Mouse (Mus musculus) testis, adult 2 months (tissue): Measurements from ENCODE around the gene 1700014D04Rik.

ENCODE experiments used
- CTCF ChIP-seq: fragments of 200-500 bp; IDR thresholded peaks from 2 replicates; pipeline ENCODE4 v1.5.1; 2012; ENCODE audit warnings: low read depth, mild to moderate bottlenecking, inconsistent platforms, low read length, moderate library complexity; ENCODE audit not compliant: control insufficient read depth, insufficient read depth, insufficient replicate concordance
- POLR2A ChIP-seq: fragments of 200-500 bp; IDR thresholded peaks from 2 replicates; pipeline ENCODE4 v1.6.1; 2012; ENCODE audit warnings: low read depth, mild to moderate bottlenecking, inconsistent platforms, low read length, moderate library complexity; ENCODE audit not compliant: control insufficient read depth

DNA sequence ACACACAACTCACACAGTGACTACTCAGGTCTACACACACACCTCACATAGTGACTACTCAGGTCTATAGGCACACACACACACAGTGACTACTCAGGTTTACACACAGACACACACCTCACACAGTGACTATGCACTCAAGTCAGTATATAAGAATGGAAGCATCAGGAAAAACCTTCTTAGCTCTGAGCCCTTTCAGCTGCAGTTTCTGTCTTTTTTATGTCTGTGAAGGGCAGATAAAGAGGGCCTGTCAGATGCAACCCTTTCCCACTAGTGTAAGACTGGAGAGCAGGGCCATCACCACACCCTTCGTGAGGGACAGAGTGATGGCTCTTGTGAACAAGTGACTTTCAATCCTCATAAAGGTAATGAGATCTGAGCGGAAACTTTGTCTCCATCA, 8.1 kb downstream of the 1700014D04Rik start:
- TF ChIP-seq CTCF (no peak), POLR2A (no peak)
